Mouse (Mus musculus): ENCODE measurements around the gene Hdhd5. TPM values are rescaled to one million over a fixed set of nuclear protein-coding genes. Genes with fewer than 3 reads are reported as not detected.

Gene Hdhd5
- polyA plus RNA-seq, 1 experiment from 2014 or later: 17.3 TPM

- no peak for ATAC-seq (ENCODE audit: borderline replicate concordance, extremely low read depth, low FRiP score, low TSS enrichment)
- H3K4me2 ChIP-seq: no peak overlapping the region
- peaks cover 11% of the 10 kb centered on the region for H3K36me3 ChIP-seq
- no peaks in the 10 kb centered on the region for H3K9me3 ChIP-seq
- H3K4me3 ChIP-seq: no peak overlapping the region
- H3K9ac ChIP-seq: no peak overlapping the region
- WGBS: 62% methylated on average over 5 of the region's 5 CpGs
- H3K27me3 ChIP-seq: no peaks in the 10 kb centered on the region
- H3K4me1 ChIP-seq: no peaks in the 10 kb centered on the region
- H3K27ac ChIP-seq: no peak overlapping the region
Measured at GRCm38 (mm10) chr6:120519647-120520046, 11.5 kb downstream of the Hdhd5 start.

- WGBS: 77% methylated on average over 5 of the region's 5 CpGs
- Histone ChIP-seq H3K36me3 (peaks cover 8% of the 10 kb centered on the region), H3K4me3 (no peak overlapping the region), H3K4me1 (no peaks in the 10 kb centered on the region), H3K9ac (no peak overlapping the region), H3K27me3 (no peaks in the 10 kb centered on the region), H3K4me2 (no peak overlapping the region), H3K27ac (no peak overlapping the region), H3K9me3 (no peaks in the 10 kb centered on the region)
- ATAC-seq (ENCODE audit: borderline replicate concordance, extremely low read depth, low FRiP score, low TSS enrichment): no peak
Measured at GRCm38 (mm10) chr6:120517311-120517710, 13.8 kb downstream of the Hdhd5 start.

DNA sequence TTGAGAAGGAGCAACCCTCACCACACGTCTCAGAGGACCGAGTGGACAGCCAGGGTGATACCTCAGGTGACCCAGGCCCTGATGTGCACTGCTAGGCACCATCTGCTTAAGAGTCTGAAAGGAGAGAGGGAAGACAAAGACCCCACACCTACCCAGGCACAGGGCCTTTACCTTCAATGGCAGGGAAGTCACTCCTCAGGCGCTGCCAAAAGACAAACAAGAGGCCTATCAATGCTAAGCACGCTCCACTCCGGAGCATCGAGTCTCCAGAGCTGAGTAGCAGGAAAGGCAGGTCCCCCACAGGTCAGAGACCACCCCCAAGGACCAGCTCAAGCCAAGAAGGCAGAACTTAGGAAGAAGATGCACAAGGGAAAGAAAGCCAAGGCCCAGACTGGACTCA is 14.2 kb downstream of the Hdhd5 start:
- H3K27me3 ChIP-seq: no peaks in the 10 kb centered on the region
- no peak overlapping the region for H3K27ac ChIP-seq
- H3K9me3 ChIP-seq: no peaks in the 10 kb centered on the region
- H3K4me3 ChIP-seq: no peak overlapping the region
- 67% methylated on average over 6 of the region's 6 CpGs for WGBS
- ATAC-seq (ENCODE audit: borderline replicate concordance, extremely low read depth, low FRiP score, low TSS enrichment): no peak
- no peak overlapping the region for H3K4me2 ChIP-seq
- no peak overlapping the region for H3K9ac ChIP-seq
- H3K4me1 ChIP-seq: no peaks in the 10 kb centered on the region
- H3K36me3 ChIP-seq: peaks cover 4% of the 10 kb centered on the region

- H3K4me3 ChIP-seq: no peak overlapping the region
- 72% methylated on average over 4 of the region's 4 CpGs for WGBS
- no peaks in the 10 kb centered on the region for H3K27me3 ChIP-seq
- H3K4me1 ChIP-seq: no peaks in the 10 kb centered on the region
- H3K4me2 ChIP-seq: no peak overlapping the region
- 0 out of 2 replicates have a peak, but pooled peaks cover 8% of the 10 kb centered on the region for H3K36me3 ChIP-seq
- no peaks in the 10 kb centered on the region for H3K9me3 ChIP-seq
- no peak overlapping the region for H3K9ac ChIP-seq
- no peak for ATAC-seq (ENCODE audit: borderline replicate concordance, extremely low read depth, low FRiP score, low TSS enrichment)
- H3K27ac ChIP-seq: no peak overlapping the region
Measured at GRCm38 (mm10) chr6:120516422-120516821, 14.7 kb downstream of the Hdhd5 start.

DNA sequence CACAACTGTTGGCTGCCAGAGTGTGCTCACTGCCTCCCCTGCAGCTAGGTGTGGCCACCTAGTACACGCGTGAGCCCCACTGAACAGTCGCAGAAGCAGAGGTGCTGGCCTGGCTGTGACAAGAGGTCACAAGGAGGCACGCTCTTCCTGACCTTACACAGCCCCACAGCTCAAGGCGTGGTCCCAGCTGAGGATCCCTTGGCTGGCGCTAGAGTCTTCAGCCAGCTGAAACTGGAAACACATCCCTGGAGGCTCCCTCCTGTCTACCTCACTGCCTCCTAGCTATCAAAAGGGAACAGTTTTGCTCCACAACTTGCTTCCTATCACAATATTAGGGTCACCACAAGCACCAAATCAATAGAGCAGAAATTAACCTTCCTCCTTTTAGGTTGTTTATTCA is 19.9 kb downstream of the Hdhd5 start:
- Histone ChIP-seq H3K9me3 (no peaks in the 10 kb centered on the region), H3K27me3 (no peaks in the 10 kb centered on the region), H3K36me3 (peaks cover 16% of the 10 kb centered on the region; the same call in 1 of the 2 replicates), H3K4me2 (no peak overlapping the region), H3K4me1 (no peaks in the 10 kb centered on the region), H3K4me3 (no peak overlapping the region), H3K27ac (no peak overlapping the region), H3K9ac (no peak overlapping the region)
- no peak for ATAC-seq (ENCODE audit: borderline replicate concordance, extremely low read depth, low FRiP score, low TSS enrichment)
- 82% methylated on average over 6 of the region's 6 CpGs for WGBS

GRCm38 (mm10) chr6:120510425-120510824 is 20.7 kb downstream of the Hdhd5 start:
- no peak overlapping the region for H3K9ac ChIP-seq
- no peak overlapping the region for H3K4me2 ChIP-seq
- H3K36me3 ChIP-seq: peaks cover 16% of the 10 kb centered on the region; the same call in 1 of the 2 replicates
- no peaks in the 10 kb centered on the region for H3K27me3 ChIP-seq
- no peak for ATAC-seq (ENCODE audit: borderline replicate concordance, extremely low read depth, low FRiP score, low TSS enrichment)
- H3K27ac ChIP-seq: no peak overlapping the region
- no peaks in the 10 kb centered on the region for H3K4me1 ChIP-seq
- H3K9me3 ChIP-seq: no peaks in the 10 kb centered on the region
- WGBS: 87% methylated on average over 8 of the region's 8 CpGs
- H3K4me3 ChIP-seq: no peak overlapping the region

GRCm38 (mm10) chr6:120509975-120510374 is 21.1 kb downstream of the Hdhd5 start:
- Histone ChIP-seq H3K9me3 (no peaks in the 10 kb centered on the region), H3K9ac (no peak overlapping the region), H3K36me3 (peaks cover 16% of the 10 kb centered on the region; the same call in 1 of the 2 replicates), H3K4me2 (no peak overlapping the region), H3K4me3 (no peak overlapping the region), H3K27ac (no peak overlapping the region), H3K27me3 (no peaks in the 10 kb centered on the region), H3K4me1 (no peaks in the 10 kb centered on the region)
- ATAC-seq (ENCODE audit: borderline replicate concordance, extremely low read depth, low FRiP score, low TSS enrichment): no peak
- WGBS: 74% methylated on average over 7 of the region's 7 CpGs

DNA sequence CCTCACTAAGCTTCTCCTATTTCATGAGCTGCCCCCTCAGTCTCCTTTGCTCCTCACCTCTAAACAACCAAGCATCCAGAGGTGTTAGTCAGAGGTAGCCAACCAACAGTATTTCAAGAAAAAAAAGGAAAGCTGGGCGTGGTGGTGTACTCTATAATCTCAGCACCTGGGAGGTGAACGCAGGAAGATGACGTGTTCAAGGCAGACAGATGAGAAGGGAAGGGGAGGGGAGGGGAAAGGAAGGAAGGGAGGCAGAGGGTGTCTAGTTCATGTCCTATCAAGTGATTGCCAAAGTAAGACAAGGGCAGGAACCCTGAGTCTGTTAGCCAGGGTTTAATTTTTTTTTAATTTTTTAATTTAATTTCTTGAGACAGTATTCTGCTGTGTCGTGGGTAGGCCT is 22.5 kb downstream of the Hdhd5 start:
- Histone ChIP-seq H3K36me3 (peaks cover 16% of the 10 kb centered on the region; the same call in 1 of the 2 replicates), H3K27me3 (no peaks in the 10 kb centered on the region), H3K4me3 (no peak overlapping the region), H3K27ac (no peak overlapping the region), H3K9me3 (no peaks in the 10 kb centered on the region), H3K9ac (no peak overlapping the region), H3K4me1 (no peaks in the 10 kb centered on the region), H3K4me2 (no peak overlapping the region)
- ATAC-seq (ENCODE audit: borderline replicate concordance, extremely low read depth, low FRiP score, low TSS enrichment): no peak
- WGBS: 77% methylated on average over 4 of the region's 4 CpGs

- no peak overlapping the region for H3K27ac ChIP-seq
- H3K4me1 ChIP-seq: no peaks in the 10 kb centered on the region
- peaks cover 9% of the 10 kb centered on the region; the same call in 1 of the 2 replicates for H3K36me3 ChIP-seq
- H3K9me3 ChIP-seq: no peaks in the 10 kb centered on the region
- H3K27me3 ChIP-seq: no peaks in the 10 kb centered on the region
- no peak; the same call in 1 of the 2 replicates for ATAC-seq (ENCODE audit: borderline replicate concordance, extremely low read depth, low FRiP score, low TSS enrichment)
- no peak overlapping the region for H3K9ac ChIP-seq
- no peak overlapping the region for H3K4me3 ChIP-seq
- no peak overlapping the region for H3K4me2 ChIP-seq
- WGBS: 69% methylated on average over 4 of the region's 4 CpGs
Measured at GRCm38 (mm10) chr6:120505531-120505930, 25.6 kb downstream of the Hdhd5 start.

DNA sequence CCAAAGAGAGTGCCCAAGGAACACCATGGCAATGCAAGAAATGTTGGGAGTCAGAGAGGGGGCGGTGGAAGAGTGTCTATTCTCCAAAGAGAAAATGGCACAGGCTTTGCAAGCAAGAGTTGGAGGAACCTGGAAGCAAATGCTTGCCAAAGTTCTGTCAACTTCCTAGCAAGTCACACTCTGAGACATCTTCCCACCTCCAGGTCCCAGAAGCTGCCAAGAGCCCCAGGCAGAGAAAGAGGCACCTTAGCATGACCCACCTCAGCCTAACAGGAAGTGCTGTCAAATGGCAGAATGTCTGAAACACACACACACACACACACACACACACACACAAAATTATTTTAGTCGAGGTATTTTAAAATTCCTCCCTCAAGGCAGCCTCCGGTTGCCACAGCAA is 27.1 kb downstream of the Hdhd5 start:
- ATAC-seq (ENCODE audit: borderline replicate concordance, extremely low read depth, low FRiP score, low TSS enrichment): no peak
- WGBS: 66% methylated on average over 3 of the region's 3 CpGs
- no peak overlapping the region for H3K27ac ChIP-seq
- no peak overlapping the region for H3K4me3 ChIP-seq
- H3K9ac ChIP-seq: no peak overlapping the region
- H3K36me3 ChIP-seq: no peaks in the 10 kb centered on the region
- no peaks in the 10 kb centered on the region for H3K27me3 ChIP-seq
- no peaks in the 10 kb centered on the region for H3K9me3 ChIP-seq
- H3K4me2 ChIP-seq: no peak overlapping the region
- no peaks in the 10 kb centered on the region for H3K4me1 ChIP-seq

DNA sequence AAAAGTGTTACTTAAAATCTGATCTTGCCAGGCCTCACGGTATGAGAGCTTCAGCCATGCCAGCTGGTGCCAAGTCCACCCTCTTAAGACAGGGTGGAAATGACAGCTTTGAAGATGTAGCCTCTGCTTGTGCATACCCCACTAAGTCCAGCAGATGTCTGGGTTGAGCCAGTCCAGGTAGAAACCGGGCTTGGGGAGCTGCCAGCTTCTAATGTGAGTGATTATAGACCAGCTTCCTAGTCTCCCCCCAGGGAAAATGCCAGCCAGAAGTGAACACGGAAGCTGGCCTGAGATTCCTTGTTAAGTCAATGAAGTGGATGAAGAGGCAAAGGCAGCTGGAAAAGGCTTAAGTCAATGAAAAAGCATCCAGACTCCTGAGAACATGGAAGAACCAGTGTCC is 34.6 kb downstream of the Hdhd5 start:
- 40% methylated on average over 3 of the region's 3 CpGs for WGBS

DNA sequence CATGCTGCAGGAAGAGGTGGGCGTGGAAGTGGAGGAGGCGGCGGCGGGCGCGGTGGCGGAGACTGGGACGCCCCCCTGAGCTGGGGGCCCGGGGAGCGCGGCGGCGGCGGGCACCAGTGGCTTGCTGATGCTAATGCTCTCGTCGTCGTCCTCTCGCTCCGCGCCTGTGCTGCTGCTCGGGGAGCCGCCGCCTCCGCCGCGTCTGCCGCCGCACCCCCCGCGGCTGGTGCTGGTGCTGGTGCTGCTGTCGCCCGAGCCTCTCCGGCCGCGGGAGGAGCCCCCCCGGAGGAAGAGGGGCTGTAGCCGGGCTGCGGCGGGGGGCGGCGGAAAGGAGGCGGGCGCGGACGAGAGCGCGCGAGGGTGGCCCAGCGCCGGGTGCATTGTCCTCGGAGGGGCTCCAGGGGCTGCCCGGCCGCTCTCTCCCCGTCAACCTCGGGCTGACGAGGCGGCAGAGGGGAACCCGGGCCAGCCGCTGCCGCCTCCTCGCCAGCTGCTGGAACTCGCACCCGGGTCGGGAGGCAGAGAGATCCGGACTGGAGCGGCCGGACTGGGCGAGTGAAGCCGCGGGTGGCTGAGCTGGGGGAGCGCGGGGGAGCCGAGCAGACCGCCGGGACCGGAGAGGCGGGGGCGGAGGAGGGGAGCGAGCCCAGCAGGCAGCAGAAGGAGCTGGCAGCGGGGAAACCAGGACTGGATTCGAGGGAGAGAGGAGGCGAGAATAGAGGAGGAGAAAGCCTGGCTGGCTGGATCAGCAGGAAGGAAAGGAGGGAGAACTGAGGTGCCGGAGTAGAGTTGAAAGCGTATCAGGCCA is 37.5 kb downstream of the Hdhd5 start, which contains the start of gene Tmem121b:
Tmem121b (minus strand) TSS at position 434 of the 808 bp plus-strand sequence.
- Histone ChIP-seq H3K27ac (no peak within 1 kb of the TSS), H3K4me2 (peak within 1 kb of the TSS; percentile 100), H3K4me1 (peaks cover 31% of the 10 kb centered on the region), H3K9ac (peak within 1 kb of the TSS; percentile 48), H3K4me3 (peak within 1 kb of the TSS; percentile 64), H3K9me3 (no peaks in the 10 kb centered on the region), H3K27me3 (peaks cover 45% of the 10 kb centered on the region), H3K36me3 (no peaks in the 10 kb centered on the region)
- peak; percentile 70; the same call in 1 of the 2 replicates for ATAC-seq (ENCODE audit: borderline replicate concordance, extremely low read depth, low FRiP score, low TSS enrichment)
- WGBS: 1% methylated on average over 80 of the region's 84 CpGs

More for the DNA sequence above, 34.6 kb downstream of the Hdhd5 start:
- H3K4me1 ChIP-seq: peaks cover 28% of the 10 kb centered on the region
- H3K9ac ChIP-seq: no peak overlapping the region
- H3K36me3 ChIP-seq: no peaks in the 10 kb centered on the region
- no peak overlapping the region for H3K4me3 ChIP-seq
- H3K4me2 ChIP-seq: no peak overlapping the region
- H3K27me3 ChIP-seq: peaks cover 37% of the 10 kb centered on the region
- no peak overlapping the region for H3K27ac ChIP-seq
- no peaks in the 10 kb centered on the region for H3K9me3 ChIP-seq
- ATAC-seq (ENCODE audit: borderline replicate concordance, extremely low read depth, low FRiP score, low TSS enrichment): no peak

All from lung, embryonic 15.5 days (tissue).